Mouse (Mus musculus) spleen, postnatal 4 days (tissue): ENCODE measurements around the gene Srpr.

Source experiments
- DNase-seq, 2 experiments: peaks; one replicate each; pipeline ENCODE4 v3.0.0; 2022; ENCODE audit warnings: low spot score in 2 of 2

The Srpr gene

GRCm38 (mm10) chr9:35188700-35189099 lies 11.3 kb upstream of the Srpr start:
- no peak for DNase-seq

GRCm38 (mm10) chr9:35192983-35193542 lies 6.9 kb upstream of the Srpr start:
- no peak for DNase-seq

- no peak for DNase-seq
Measured at GRCm38 (mm10) chr9:35194048-35194447, 5.9 kb upstream of the Srpr start.

- no peak for DNase-seq
Measured at GRCm38 (mm10) chr9:35197625-35198024, 2.4 kb upstream of the Srpr start.

GRCm38 (mm10) chr9:35198351-35198750 lies 1.6 kb upstream of the Srpr start:
- no peak for DNase-seq

GRCm38 (mm10) chr9:35198945-35199771 lies 817 bp upstream of the Srpr start:
- no peak for DNase-seq

GRCm38 (mm10) chr9:35200529-35201060 lies 620 bp downstream of the Srpr start:
- no peak for DNase-seq

GRCm38 (mm10) chr9:35203536-35203935 lies 3.6 kb downstream of the Srpr start:
- no peak for DNase-seq

- no peak for DNase-seq
Measured at GRCm38 (mm10) chr9:35204421-35204820, 4.4 kb downstream of the Srpr start.

GRCm38 (mm10) chr9:35210542-35211474 lies 10.8 kb downstream of the Srpr start, which contains the start of gene Foxred1:
Gene Foxred1 (minus strand): TSS chr9:35211055.
- peak; percentile 99 for DNase-seq

GRCm38 (mm10) chr9:35211573-35212511 lies 11.9 kb downstream of the Srpr start:
- no peak for DNase-seq

GRCm38 (mm10) chr9:35217963-35218362 lies 18.0 kb downstream of the Srpr start:
- DNase-seq = no peak

GRCm38 (mm10) chr9:35223466-35223865 lies 23.5 kb downstream of the Srpr start:
- DNase-seq = no peak

- DNase-seq = no peak
Measured at GRCm38 (mm10) chr9:35228671-35229070, 28.7 kb downstream of the Srpr start.

- DNase-seq = no peak
Measured at GRCm38 (mm10) chr9:35235996-35236395, 36.0 kb downstream of the Srpr start.

GRCm38 (mm10) chr9:35238371-35238770 lies 38.4 kb downstream of the Srpr start:
- DNase-seq = no peak

- no peak for DNase-seq
Measured at GRCm38 (mm10) chr9:35238915-35239571, 39.1 kb downstream of the Srpr start.

GRCm38 (mm10) chr9:35239734-35240133 lies 39.8 kb downstream of the Srpr start:
- DNase-seq = no peak

GRCm38 (mm10) chr9:35247405-35247804 lies 47.4 kb downstream of the Srpr start:
- no peak for DNase-seq

GRCm38 (mm10) chr9:35249476-35249875 lies 49.5 kb downstream of the Srpr start:
- no peak for DNase-seq
